Mouse (Mus musculus) thymus, postnatal 4 days (tissue): ENCODE results near the gene Park7.

ENCODE experiments used
- DNase-seq: peaks from one replicate; pipeline ENCODE4 v3.0.0; 2021

Gene Park7

DNA sequence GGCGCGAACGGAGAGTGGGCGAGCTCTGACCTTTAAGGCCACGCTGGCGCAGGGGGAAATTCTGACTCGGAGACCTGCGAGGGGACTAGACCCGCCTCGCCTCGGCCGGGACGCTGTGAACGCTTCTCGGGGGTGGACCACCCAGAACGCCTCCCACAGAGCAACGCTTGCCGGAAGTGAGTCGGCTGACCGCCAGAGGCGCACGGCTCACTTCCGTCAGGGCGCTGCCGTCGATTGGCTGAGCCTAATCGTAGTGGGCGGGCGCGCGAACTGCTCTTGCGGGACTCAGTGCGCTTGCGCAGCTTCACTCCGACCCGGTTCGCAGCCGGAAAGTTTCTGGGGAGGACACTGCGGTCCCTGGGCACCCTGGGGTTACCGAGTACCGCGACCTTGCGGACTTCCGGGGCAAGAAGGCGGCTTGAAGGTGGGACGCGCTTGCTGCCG is at the start of gene Park7, which contains the start of gene Tnfrsf9:
Park7 (minus strand) TSS at position 148 of the 444 bp plus-strand sequence.
Tnfrsf9 (plus strand) TSS at position 273 of the 444 bp plus-strand sequence.
- DNase-seq = peak; percentile 97

DNA sequence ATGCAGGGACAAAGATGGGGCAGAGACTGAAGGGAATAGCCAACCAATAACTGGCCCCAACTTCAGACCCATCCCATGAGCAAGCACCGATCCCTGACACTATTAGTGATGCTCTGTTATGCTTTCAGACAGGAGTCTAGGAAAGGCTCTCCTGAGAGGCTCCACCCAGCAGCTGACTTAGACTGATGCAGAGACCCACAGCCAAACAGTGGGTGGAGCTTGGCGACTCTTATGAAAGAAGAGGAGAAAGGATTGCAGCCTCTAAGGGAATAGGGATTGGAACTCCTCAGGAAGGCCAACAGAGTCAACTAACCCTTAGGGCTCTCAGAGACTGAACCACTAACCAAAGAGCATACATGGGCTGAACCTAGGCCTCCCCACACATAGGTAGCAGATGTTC is 49.5 kb upstream of the Park7 start:
- no peak for DNase-seq

DNA sequence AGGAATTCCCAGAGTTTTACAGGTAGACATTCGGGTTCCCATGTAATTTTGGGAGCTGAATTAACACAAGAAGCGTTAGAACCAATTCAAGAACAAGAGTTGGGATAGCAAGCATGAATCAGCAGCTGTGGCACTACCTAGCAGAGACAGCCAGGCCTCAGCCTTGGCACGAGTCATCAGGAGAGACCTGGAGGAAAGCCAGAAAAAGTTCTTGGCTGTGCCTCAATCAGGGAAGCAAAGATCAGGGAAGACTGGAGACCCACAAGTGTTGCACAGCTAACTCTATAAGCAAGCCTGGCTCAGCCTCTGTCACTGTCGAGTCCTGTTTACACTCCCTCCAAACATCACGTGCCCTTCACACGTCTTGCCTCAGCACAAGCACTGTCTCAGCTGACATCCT is 48.0 kb upstream of the Park7 start:
- DNase-seq = no peak

DNA sequence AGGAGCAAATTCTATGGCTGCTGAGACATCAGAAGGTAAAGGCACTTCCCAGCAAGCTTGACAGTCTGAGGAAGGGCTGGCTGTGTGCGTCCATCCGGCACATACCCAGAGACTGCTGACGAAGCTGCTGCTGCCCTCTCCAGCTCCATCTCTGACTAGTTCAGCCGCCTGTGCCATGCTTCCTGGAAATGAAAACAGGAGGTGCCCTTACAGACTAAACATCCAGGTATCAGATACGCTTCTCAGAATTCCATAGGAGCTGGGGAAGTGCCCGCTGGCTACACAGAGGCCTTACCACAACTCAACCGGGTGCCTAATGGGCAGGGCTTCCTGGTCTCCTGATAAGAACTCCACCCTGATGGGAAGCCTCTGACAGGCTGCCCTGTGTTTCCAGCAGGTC is 44.3 kb upstream of the Park7 start:
- DNase-seq = no peak

DNA sequence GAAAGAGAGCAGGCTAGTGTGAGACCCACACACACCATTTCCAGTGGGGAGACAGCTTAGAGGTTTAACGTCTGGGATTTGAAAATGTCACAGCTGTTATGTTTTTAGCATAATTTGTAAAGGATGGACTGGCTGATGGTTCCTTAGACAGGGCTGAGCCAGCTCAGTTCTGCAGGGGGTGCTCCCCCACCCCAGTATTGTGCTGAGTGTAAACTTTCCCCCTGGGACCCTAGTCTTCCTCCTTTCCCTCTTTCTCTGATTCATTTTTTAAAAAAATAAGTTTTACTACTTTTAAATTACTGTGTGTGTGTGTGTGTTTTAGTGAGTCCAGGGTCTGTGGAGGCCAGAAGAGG is 42.8 kb upstream of the Park7 start:
- no peak for DNase-seq

DNA sequence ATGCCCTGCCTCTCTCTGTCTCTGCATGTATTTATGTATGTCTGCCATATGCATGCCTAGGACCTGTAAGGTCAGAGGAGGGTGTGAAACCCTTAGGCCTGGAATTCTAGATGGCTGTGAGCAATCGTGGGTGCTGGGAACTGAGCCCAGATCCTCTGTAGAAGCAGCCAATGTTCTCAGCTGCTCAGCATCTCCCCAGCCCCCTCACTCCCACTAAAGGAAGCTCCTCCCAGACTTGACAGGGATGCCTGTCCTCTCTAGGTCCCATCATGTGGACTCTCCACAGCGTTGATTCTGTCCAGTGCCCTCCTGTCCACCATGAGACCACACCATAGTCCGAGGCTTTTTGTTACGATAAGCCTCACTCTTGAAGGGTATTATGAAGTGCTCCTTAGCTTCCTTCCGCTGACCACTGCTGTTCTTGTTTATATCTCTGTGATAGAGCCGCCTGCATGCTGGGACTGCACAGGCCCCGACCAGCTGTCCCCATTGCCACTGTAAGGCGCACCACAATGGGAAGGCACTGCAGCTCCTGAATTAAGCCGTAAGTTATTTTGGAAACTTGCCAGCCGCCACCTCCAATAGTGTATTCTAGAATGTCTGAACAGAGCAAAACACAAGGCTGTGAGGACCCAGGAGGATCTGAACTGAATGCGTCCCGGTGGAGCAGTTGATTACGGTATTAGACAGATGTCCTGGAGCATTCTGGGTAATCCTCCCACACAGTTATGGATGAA is 42.3 kb upstream of the Park7 start:
- DNase-seq = no peak

DNA sequence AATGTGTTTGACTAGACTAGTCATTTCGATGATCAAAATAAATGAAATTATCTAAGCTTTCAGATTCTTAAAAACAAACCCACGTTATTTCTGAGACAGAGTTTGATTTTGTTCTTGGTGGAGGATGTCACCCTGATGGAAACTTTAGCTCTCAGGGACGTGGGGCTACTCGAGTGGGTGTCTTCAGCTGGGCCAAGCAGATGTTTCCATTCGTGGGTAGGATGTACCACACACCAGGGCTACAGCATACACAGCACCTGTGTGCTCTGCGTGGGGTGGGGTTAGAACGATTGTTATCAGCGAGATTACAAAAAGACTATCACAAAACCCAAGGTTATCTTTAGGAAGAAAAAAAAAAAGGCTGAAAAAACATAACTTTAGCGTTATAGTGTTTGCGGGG is 36.7 kb upstream of the Park7 start:
- DNase-seq = no peak

DNA sequence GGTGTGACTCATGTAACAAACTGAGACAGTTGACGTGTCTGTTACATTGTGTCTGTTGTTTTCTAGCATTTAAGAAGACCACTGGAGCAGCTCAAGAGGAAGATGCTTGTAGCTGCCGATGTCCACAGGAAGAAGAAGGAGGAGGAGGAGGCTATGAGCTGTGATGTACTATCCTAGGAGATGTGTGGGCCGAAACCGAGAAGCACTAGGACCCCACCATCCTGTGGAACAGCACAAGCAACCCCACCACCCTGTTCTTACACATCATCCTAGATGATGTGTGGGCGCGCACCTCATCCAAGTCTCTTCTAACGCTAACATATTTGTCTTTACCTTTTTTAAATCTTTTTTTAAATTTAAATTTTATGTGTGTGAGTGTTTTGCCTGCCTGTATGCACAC is 30.5 kb upstream of the Park7 start:
- no peak for DNase-seq

DNA sequence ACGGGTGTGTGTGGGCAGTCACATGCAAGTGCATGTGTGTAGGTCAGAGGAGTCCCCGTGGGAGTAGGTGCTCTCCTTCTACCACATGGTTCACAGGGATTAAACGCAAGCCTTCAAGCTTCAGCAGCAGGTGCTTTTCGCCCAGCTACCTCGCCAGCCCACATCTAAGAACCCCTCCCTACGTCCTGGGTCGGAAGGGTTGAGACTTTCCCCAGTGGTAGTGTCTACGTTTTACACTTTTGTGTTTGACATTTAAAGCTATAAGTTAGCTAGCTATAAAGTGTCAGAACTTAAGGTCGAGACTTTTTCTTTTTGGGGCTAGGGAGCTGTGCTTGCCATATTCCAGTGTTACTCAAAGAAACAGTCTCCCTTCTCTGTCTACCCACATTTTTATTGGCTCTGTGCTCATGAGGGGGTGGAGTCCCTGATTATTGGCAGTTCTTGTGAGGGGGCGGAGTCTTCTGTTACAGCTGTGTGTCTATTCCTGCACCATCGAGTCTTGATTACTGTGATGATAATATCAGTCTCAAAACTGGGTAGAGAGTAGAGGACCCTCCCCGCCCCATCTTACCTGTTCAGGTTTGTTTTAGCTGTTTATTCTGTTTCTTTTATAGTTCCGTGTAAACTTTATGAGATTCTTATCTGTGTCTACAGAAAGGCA is 25.9 kb upstream of the Park7 start:
- peak; percentile 56 for DNase-seq

DNA sequence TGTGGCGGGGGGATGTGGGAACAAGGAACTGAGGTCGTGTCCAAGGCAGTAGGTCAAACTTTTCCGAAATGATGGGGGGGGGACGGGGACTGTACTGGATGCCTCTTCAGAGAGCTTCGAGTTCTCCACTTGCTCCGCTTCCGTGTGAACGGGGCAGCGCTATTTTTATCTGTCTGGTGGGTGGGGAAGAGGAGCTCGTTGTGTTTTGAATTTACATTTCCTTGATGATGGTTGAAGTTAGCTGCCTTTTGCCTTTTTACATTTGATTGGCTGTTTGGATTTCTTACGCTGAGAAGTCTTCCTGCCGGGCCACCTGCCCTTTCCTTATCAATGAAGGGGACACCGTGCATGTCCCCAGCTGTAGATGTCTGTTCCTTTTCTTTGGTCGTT is 23.8 kb upstream of the Park7 start:
- DNase-seq = peak; percentile 51

DNA sequence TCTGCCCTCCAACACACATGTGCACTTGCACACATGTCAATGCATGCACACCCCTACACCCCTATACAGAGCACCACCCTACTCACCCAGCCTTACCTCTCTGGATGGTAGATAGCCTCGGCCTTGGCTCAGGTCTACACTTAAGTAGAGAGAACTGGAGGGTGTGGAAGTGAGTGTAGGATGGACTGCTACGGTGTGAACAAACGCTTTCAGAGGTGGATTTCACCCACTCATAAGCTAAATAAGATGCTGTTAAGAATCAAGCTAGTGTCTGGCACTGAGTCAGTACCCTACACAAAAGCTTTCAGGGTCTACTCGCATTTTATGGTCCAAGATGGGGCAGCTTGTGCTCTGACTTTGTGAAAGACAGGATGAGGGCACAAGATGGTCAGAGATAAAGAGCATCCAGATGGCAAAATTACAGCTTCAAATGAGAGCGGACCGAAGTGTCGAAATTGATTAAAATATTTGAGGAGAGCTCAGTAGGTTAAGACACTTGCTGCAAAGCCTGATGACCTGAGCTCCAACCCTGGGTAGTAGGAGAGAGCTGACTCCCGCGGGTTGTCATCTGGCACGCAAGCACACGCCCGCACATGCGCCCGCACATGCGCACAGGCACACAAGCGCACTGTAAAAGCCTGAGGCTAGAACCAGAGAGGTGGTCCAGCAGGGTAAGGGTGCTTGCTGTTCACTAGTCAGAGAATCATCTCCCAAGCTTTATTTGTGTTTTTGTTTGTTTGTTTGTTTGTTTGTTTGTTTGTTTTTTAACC is 23.2 kb upstream of the Park7 start:
- peak; percentile 65 for DNase-seq

DNA sequence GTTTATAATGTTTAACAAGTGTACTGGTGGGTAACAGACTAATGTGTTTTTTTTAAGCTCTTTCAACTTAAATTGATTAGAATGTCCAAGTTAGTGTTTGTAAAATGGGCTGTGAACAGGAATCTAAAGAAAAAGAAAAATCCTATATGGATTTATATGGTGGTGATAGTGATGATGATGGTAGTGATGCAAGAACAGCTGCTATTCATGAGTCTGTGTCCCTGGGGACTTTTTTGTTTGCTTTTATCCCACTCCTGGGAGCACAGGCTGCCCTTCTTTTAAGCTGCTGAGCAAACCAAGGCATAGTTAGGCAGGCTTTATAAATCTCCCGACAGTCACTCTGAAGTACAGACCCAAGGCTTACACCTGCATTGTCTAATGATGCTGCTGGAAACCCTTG is 19.3 kb upstream of the Park7 start:
- no peak for DNase-seq

DNA sequence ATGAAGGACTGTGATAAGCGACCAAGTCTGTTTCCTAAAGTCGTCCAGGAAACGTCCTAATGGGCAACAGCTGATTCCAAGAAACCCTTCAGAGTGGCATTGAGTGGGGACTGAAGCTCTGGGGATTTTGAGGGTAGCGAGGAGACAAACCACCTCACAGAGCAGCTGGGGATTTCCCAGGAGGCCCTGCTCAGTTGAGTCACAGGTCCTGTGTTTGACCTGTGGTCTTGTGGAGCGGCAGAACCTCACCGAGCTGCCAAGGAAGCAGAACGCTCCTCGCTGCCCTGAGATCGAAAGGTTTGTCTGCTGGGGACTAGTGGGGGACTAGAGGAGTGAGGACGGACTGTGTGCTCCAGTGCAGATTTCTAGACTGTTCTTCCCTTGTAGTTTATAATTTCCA is 13.6 kb upstream of the Park7 start:
- no peak for DNase-seq

DNA sequence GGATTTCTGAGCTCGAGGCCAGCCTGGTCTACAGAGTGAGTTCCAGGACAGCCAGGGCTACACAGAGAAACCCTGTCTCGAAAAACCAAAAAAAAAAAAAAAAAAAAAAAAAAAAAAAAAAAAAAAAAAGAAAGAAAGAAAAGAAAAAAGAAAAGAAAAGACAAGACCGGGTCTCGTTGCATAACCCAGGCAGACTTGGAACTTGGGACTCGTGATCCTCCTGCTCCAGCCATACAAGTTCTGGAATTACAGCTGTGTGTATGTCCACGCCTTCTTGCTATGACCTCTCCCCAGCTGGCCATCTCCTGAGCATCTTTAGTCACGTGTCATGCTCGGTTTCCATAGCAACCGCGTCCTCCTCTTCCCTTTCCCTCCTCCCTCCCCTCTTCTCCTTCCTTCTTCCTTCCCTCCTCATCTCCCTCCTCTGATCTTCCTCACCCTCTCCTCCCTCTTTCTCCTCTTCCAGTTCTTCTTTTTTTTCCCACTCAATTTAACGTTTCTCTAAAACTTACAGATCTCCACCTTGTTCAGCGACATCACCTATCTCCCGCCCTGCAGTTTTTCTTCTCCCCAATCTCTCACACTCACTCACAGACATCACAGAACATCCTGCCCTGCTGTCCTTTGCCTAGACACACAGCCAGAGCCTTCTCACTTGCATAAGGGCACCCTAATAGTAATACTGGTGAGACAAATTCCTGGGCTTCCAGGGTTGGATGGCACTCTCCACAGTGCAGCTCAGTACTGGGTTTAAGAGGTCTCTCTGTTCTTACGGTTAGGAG is 12.9 kb upstream of the Park7 start:
- no peak for DNase-seq

DNA sequence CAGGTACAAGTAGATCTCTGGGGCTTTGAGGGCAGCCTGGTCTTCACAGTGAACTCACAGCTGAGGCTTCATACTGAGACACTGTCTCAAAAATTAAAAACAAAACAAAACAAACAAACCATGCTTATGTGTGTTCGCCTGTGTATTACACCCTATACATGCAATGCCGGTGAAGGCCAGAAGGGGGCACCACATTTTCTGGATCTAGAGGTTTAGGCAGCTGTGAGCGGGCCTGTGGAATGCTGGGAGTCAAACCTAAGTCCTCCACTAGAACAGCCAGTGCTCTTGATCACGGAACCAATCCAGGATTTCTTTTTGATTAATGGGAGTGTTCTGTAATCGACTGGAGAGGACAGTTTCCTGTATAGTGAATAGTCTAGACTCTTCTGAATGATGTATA is 11.7 kb upstream of the Park7 start:
- DNase-seq = peak; percentile 66

DNA sequence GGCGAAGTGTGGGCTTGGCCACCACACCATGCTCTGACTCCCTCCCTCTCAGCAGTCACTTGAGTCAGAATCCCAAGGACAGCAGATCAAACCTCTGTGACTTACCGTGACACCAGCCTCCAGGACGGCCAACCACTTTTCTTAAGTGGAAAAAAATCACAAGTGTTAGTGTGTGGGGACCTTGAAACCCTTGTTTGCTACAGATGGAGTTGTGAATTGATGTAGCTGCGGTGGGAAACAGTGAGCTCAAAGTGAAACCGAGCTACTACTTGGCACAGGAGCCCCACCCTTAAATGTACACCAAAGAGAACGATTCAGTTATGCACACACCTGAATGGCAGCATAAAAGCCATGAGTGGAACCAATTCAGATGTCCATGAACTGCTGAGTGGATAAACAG is 10.7 kb upstream of the Park7 start:
- no peak for DNase-seq

DNA sequence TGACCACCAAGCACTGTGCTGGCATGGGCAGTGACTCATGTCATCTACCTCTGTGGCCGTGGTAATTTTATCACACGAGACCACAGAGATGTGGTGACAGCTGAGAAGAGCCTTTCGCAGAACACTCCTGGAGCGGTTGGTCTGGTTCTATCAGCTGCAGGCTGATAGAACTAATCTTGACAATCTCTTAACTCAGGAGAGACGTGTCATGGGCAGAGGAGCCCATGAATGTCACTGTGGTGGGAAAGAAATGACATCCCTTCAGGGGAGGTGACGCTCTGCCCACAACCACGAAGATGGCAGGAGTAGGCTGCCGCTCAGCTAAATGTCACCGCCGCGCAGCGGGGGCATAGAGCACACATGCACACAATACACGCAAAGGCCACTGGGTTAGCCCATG is 10.1 kb upstream of the Park7 start:
- DNase-seq = peak; percentile 56

DNA sequence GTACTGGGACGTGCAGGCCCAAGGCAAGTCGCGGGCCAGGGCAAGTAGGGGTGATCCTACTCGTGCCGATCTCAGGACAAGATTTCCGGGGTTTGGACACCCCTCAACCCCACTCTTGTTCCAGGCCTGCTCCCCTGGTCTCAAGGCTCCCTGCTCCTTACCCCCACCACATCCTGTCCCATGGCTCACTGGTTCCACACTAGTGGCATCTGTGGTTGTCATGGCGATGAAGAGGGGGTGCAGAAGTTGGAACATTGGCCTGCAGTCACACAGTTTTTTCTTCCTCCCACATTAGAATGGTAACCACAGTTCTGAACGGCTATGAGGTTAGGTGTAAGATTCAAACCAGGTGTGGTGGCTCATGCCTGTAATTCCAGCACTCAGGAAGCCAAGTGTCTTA is 7.0 kb upstream of the Park7 start:
- DNase-seq = peak; percentile 56

DNA sequence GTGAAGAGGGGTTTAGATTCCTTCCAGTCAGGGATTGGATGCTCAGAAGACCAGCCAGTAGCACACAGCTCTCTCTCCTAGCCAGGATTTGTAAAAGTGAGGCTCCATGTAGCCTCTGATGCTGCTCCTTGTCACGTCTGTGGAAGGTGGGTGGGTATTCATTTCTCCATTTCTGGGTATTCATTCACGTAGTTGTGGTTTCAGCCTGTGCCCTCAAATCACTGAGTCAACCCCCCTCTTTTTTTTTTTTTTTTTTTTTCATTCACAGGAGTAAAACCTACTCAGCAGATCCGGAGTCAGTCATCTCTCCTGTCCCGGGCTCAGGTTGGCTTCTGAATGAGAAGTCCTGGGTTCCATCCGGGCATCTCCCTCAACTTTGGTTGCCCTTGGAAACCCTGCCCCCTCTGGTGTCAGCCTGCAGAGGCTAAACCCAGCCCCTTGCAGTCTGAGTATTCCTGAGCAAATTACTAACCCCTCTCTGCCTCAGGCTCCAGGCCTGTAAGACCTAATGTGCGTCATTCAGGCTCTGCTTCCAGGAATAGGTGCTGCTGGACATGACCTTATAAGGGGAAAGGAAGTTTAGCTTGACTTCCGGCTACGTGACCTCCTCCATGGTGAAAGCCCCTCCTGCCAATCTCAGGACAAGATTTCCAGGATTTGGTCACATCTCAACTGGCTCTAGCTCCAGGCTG is 3.2 kb upstream of the Park7 start:
- DNase-seq = no peak

DNA sequence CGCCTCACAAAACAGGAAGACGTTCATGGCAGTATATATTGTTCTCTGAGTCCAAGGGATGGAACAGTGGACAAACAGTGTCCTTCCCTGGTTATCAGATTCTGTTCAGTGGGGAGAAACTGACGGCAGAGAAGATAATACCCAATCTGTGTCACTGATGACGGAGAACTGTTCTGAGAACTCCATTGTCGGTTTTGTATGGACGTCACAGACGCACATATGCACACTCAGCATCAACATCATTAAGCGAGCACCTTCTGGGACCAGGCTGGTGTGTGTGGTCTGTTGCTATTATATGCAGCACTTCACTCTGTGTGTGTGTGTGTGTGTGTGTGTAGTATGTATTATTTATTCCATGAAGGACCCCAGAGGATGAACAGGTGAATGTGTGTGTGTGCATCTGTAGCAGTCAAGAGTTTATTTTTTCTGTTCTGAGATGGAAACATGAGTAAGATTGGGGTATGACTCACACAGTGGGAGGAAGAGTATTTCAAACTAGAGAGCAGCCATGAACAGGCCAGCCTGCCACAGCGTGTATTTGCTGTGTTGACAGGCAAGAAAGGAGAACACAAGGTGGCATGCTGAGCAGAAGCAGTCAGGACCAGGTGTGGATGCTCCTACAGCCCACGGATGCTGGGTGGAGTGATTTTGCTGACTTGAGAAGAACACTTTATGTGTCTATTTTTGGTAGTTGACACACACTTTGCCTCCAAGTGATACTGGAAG is 1.1 kb upstream of the Park7 start:
- no peak for DNase-seq

DNA sequence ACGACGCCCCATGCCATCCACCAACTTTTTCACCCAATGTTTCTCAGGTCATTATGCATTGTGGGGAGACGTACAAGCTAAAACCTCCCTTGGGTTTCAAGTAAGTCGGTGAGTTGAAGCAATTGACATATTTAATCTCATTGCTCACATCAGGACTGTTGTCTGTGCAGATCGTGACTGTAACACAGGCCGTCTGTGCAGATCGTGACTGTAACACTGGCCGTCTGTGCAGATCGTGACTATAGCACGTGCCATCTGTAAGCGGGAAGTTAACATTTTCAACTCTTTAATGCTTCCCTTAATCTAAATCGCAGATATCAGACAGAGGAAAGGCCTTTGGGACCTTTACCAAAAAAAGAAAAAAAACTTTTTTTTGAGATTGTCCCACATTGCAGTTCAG is 494 bp downstream of the Park7 start:
- DNase-seq = no peak
